Mouse (Mus musculus) embryo, embryonic 10 days (tissue): ENCODE results near the gene Lyl1.
A peak's percentile ranks its signal among the peaks of the same experiment; 100 is the strongest.

ENCODE experiments used
- DNase-seq: peaks from one replicate; pipeline ENCODE4 v3.0.0-alpha.2; 2015; ENCODE audit warnings: low spot score

The Lyl1 gene

DNA sequence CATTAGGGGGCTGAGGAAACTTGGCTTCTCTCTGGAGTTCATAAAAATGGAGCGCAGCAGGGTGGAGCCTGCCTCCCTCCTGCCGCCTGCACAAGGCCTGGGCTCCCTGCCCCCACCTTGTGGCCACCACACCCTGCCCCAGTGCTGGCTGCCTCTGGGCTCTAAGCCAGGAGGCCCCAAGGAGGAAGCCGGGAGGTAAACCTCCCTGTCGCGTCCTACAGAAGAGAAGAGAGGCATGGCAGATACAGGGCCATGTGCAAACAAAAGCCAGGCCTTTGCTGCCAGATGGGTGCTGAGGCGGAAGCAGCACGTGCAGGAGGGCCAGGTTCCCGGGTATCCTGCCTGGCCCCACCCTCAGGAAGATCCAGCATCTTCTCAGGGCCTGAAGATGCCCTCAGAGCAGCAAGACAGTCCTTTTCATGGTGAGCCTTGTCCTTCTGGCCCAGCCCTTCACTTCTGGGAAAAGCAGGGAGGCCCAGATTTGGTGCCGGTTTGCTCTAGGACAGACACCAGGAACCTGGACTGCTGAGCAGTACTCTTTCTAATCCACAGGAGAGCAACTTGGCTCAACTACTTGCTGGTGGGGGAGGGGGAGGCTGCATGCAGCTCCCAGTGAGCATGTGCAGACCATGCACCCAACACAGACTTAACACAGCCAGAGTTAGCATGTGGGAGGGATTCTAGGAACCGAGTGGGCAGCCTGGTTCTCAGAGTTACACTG, 21.8 kb downstream of the Lyl1 start, which contains the start of gene G430095P16Rik:
Gene G430095P16Rik, plus strand, starts transcription at position 158 of the 721 bp plus-strand sequence.
- DNase-seq, result peak; percentile 49

DNA sequence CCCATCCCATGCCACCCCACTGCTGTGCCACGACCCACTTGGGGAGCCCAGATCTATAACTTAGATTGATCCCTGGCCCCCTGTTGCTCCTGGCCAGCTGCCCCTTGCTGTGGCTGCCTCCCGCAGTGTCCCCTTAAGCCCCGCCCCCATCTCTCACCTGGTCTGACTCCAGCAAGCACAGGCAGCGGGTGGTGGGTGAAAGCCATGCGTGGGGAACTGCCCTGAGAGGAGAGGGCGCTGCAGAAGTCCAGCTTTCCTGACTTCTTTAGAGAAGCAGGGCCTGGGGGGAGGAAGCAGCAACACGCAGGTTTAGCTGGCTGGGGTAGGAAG, 22.3 kb downstream of the Lyl1 start:
- DNase-seq, result no peak

DNA sequence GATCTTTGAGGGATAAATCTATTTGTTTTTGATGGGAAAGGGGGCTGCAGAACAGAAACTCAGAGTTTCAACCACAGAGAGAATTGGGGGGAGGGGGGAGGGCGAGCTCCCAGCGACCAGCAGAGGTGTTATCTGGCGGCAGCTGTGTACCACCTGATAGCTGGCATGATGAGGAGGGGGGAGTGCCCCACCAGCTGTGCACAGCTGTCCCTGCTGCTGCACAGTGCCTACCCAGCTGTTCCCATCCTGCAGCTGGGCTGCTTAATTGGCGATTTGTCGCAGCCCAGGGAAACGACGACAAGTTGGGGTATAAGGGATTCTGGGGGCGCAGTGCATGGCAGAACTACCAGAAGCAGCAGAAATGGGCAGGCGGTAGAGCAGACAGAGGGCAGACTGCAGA, 23.4 kb downstream of the Lyl1 start:
- DNase-seq, result no peak

DNA sequence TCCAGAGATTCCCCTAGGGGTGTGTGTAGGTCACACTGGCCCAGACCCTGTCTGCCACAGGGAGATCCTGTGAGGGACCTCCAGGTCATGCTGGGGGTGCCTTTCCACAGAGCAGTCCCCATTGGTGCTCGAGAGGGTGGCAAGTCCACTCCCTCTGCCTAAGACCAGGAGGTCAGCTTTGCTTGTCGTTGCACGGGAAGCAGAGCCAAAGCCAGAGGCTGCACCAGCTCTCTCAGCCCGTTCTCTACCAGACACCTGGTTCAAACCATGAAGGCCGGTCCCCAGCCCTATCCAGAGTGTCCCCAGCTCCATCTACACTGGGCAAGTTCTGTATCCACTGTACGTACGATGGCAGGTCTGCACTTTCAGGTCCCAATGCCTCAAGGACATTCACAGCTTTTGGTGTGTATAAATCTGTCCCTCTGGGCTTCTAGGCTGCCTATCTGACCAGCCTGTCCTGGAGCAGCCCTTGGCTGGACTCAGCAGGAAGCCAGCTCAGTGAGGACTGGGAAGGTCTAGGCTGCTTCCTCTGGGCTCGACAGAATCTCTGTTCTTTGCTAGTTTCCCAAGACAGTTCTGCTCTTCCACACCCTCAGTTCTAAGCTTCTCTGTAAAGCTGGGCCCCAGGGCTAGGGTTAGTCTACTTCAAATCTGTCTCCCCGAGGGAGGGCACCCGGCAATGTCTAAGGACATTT, 24.1 kb downstream of the Lyl1 start:
- no peak for DNase-seq

DNA sequence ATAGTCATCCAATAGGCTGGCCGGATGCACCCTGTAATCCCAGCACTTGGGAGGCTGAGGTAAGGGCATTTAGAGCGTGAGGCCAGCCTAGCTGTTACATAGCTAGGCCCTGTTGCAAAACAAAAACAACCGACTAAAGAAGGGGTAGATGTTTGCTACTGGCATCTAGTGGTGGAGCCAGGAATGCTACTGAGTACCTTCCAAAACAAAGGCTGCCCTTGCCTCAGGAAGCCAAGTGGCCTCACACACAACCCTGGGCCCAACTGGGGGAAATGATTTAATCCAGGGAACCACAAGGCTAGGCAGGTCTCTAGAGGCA, 24.6 kb downstream of the Lyl1 start:
- DNase-seq, result no peak

DNA sequence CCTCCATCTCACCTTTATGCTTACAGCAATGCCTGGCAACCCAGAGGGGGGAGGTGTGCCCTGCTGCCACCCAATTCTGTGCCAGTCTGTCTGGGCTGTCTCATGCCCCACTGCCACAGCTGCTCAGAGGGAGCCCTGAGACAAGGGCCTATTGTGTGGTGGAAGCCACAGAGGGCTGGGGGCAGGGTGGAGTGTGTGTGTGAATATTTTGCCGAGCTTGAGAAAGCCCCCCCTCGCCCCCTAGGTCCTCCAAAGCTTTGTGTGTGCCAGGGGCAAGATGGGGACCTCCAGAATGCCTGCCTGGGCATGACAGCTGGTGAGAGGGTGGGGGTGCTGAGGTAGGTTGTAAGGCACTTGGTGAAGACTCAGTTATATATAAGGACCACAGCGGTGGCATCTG, 27.2 kb downstream of the Lyl1 start:
- no peak for DNase-seq

DNA sequence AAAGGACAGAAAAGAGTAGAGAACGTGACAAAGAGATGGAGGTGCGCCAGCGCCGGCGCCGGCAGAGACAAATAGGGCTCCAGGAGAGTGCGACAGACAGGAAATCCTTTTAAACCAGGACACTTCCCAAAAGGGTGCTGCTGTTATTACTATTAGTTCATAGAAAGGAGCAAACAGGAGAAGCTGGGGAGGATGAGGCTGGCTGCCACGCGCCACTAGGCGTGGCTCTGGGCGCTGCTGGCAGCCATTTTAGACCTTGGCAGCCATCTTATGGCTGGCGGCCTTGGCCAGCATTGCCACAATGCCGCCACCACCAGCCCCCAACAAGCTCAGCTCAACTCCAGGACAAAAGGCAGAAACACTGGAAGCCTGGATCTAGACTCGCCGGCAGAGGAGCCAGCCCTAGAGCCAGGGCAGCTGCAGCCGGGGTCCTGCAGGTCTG, 28.7 kb downstream of the Lyl1 start:
- no peak for DNase-seq

DNA sequence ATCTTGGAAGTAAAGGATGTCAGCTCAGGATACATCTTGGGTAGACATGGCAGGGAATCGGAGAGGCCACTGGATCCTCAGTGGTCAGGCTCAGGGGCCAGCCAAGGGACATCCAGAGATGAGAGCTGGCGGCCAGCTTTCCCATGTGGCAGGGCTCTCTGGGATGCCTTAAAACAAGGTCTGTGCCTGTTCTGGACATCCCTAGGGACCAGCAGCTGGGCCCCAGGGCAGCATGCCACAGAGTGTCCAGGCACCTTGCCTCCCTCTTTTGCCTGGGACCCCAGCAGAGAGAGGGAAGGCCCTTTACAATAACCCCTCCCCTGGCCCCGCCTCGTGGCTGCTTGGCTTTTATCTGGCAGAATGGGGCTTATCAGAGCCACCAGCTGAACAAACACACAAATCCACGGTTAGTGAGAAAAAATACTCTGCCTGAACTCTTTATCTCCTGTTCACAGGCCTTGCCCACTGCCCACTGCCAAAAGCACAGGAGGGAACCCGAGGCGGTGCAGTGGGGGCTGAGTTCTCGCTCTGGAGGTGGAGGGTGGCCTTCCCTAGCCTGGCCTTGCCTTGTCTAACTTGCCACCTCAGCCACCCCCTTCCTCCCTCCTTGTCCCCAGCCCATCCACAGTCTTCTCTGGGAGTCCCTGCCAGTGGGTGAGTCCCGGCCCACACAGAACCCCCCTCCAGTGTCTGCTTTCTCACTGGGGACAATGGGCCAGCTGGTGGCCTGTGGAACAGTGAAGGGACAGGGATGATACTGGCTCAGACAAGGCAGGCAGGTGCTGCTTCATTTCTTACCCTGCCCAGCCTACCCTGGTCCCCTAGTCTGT, 29.5 kb downstream of the Lyl1 start:
- no peak for DNase-seq

DNA sequence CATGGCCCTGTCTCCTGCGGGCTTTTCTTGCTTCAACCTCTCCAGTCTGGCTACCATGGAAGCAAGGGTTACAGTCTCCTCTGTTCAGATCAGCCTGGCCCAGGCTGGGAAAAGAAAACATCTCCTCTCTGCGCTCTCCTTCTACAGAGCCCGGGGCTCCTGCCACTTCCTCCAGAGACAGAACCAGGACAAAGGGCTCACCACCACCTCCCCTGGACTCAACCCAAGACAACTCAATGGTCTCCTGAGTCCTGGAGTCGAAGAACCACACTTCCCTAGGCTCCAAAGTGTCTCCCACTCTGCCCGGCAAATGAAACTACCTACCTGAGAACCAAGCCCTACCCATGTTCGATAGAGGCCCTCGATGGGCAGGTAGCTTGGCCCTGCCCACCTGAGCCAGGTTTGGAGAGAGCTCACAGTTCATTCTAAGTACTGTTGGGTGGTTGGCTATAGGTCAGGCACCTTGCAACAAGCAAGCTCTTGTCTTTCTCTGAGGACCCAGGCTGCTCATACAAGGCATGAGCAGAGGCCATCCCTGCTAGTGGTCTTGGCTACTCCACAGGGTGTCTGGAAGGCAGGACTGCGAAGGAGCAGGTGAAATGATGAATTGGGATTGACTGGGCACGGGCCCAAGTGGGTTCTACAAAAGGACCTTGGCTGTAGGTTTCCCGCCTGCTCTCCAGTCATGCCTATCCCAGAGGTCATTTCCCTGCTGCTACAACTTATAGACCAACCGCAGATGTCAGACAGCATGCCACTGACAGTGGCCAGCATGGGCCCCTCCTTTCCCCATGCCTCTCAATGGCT, 30.3 kb downstream of the Lyl1 start:
- DNase-seq, result no peak

DNA sequence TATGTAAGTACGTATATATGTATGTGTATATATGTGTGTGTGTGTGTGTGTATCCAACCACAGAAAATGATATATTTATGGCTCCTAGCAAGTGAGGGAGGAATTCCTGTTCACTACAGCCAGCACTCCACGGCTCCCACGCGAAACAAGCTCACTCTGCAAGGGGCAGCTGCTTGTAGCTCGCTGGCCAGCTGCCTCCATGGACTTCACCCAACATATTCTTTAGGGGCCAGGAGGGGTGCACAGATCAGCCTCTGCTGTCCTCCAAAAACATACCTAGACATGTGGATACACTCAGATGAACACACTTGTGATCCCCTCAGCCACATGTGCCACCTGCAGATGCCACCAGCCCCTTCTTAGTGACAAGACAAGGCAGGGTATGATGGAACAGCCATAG, 31.3 kb downstream of the Lyl1 start:
- DNase-seq, result no peak

DNA sequence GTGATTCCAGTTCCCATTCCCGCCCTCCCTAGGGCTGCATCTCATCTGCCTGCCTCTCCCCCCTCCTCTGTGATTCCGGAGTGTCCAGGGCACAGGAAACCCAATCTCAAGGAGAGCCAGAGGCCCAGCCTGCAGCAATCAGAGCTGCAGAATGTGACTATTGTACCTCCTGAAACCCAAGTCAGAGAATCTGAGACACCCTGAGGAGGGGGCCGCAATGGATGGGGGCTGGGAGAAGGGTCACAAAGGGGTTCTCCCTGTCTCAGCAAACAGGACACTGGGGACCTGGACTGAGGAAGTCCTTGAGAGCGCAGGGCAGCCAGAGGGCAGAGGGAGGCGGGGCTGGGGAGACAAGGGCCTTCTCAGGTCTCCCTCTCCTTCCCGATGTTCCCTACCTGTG, 31.7 kb downstream of the Lyl1 start:
- DNase-seq, result no peak

DNA sequence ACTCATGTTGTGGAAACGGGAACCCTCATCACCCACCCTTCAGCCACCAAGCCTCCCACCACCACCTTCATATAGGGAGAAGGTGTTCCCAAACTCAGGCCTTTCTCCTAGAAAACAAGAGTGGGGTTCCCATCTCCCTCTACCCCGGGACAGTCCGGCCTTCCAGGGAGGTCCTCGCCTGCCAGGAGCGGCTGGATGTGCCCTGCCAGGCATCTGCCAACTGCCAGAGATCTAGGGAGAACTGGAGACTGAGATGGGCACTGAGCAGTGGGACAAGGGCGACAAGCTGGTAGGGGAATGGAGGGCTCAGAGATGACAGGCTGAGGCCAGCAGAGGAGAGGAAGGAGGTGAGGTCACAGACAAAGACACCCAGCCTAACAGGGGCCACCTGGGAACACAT, 32.7 kb downstream of the Lyl1 start:
- DNase-seq, result no peak

DNA sequence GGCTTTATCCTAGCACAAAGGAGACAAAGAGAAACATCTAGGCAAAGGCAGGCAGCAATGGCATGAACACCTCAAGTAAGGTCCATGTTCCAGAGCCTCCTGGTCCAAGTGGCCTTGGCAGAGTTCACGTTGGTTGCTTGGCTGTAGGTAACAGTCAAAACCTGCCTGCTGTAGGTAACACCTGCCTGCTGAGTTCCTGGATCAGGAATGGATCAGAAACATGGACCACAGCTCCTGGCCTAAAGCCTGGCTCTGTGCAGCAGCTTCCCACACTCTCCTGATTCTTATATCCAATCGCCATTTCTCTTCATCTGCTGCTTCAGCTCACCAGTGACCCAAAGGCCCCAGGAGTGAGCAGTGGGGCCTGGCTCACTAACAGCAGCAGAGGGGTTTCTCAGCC, 33.4 kb downstream of the Lyl1 start:
- no peak for DNase-seq

DNA sequence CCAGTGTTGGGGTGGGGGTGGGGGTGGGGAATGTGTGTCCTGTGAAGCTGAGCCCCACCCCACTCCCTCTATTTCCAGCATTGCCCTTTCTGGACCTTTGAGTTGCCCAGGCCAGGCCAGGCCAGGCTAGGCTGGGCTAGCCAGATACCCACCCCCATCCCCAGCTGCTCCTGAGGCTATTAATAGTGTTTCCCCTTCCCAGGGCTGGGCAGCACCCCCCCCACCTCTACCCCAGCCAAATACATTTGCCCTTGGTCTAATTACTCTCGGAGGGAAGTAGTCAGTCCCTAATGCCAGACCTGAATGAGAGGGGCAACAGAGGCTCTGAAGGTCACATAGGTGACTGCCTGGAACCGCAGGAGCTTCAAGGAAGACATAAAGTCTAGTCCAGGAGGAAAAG, 34.3 kb downstream of the Lyl1 start:
- DNase-seq, result no peak

DNA sequence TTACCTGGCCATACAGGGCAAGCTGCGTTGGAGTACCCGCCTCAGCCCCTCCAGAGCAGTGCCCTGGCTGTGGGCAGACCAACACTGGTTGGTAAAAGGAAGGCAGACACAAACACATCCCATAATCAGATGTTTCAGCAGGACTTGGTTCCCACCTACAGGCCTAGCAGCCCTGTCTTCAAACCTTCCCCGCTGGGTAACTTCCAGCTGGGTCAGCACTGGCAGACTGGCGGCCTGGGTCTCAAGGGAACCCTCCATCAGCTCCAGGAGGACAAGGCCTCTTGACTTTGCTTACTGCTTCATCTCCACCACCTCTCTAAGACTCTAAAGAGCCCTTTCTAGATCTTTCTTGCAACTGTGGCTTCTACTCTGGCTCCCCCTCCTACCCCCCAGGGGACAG, 35.3 kb downstream of the Lyl1 start:
- no peak for DNase-seq

DNA sequence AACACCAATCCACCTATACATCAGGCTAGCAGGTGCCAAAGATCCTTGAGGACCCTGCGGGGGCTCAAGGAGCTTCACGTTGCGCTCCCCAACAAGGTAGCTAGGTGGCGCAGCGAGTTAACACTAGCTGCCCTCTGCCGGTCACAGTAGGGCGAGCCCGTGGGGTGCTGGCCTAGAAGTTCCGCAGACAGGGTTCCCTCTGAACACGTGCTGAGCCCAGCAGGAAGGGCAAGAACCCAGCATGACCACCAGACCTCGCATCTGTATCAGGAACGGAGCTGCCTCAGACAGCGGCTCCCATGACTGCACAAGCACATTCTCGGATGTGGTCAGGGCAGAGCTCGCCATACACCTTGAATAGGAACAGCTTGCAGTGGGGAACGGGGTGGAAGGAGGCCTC, 36.4 kb downstream of the Lyl1 start:
- DNase-seq, result peak; percentile 93

DNA sequence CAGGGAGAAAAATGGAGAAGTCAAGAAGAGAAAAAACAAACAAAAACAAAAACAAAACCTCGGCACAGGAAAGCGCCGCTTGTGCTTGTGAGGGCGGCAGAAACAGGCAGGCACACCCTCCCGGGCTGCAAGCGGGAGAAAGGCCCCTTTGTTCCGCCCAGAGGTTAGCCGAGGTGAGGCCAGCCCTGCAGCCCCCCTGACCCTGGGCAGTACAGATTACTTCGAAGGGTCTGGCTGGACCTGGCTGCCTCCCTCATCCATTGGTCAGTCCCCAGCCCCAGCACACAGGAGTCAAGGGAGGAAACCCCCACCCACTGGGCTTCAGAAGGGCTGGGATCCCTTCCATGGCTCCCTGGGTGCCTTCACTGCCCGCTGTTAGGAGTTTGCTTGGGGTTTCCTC, 37.0 kb downstream of the Lyl1 start:
- peak; percentile 44 for DNase-seq

DNA sequence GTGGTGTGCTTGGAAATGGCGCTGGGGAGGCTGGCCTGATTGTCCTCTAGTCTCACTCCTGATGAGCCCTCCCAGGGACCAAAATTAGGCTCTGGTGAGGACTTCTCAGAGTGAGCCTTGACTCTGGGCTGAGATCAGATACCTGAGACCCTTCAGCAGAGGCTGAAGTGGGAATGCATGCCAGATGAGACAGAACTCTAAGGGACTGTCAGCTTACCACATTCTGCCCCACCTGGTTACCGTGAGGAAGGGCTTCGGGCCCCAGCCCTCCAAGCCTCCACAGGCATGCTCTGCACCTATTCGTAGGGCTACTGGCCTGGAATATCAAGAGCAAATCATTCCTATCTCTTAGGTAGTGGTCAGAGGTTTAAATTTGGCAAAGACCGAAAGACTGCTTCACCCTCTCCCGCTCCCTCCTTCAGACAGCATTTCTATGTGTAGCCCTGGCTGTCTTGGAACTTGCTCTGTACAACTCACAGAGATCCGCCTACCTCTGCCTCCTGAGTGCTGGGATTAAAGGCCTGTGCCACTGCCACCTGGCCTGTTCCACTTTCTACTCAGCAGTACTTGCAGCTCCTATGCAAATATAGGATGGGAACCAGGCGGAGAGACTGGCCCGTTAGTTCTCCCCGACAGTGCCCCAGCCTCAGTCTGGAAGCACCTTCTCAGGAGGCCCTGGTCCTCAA, 37.6 kb downstream of the Lyl1 start:
- no peak for DNase-seq

DNA sequence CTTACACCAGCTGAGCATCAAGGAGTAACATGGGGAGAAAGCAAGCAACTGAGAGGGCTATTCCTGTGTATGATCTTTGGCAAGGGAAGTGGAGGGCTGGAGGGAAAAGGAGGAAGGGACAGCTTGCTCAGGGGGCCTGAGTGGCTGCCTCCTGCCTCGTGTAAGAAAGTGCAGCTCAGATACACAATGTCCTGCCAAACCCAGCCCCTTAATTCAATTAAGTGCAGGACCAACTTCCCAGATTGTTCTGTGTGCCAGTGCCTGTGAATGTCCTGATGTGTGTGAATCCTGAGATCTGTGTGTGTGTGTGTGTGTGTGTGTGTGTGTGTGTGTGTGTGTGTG, 38.1 kb downstream of the Lyl1 start:
- DNase-seq, result no peak

DNA sequence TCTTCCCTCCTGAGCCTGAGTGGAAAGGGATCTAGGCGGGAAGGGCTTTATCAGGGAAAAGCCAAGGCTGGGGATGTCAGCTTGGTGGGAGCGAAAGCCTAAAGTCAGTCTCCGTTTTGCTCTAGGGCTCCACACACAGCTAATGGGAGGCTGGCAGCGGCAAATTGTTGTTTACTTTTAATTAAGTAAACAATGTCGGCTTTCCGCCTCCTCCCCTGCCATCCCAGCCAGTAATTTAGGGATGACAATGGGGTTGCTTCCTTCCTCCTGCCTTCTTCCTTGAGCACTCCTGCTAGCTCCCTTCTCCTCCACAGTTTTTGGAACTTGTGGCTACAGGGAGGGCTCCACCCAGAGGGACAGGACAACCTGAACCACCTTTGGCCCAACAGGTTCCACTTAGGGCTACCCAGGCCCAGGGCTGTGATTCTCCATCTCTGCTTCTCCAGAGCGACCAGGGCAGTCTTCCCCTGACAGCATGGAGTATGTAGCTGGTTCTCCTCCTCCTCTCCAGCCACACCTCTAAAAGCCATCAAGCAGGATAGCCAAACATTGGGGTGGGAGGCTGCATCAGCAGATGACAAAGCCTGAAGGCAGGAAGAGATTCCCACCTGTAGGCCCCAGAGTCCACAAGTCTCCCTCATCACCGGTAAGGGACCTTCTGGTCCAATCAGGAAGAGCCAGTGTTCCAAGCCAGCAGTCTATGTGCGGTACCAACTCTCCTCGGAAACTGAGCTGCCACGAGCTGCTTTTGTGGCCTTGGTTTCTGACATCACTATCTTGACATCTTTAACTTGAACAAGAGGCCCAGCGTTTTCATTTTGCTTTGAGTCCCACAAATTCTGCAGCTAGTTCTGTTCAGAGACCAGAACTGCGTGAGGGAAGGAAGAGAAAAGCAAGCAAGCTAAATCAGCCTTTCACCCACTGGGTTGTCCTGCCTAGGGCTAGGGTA, 39.9 kb downstream of the Lyl1 start:
- no peak for DNase-seq
